Mouse (Mus musculus) ES-E14 (cell line): Measurements from ENCODE around the gene Cers2.

Source experiments
- CHD2 ChIP-seq: IDR thresholded peaks from 2 replicates; pipeline ENCODE4 v1.6.1; 2014; ENCODE audit warnings: mild to moderate bottlenecking, low read depth, low read length, inconsistent platforms
- ZC3H11A ChIP-seq: IDR thresholded peaks from 2 replicates; pipeline ENCODE4 v1.6.1; 2012; ENCODE audit warnings: low read depth, mild to moderate bottlenecking, inconsistent platforms, low read length, borderline replicate concordance
- ZNF384 ChIP-seq: IDR thresholded peaks from 2 replicates; pipeline ENCODE4 v1.6.1; 2012; ENCODE audit warnings: low read depth, low read length, inconsistent platforms

GRCm38 (mm10) chr3:95306244-95306643, 8.3 kb upstream of the Cers2 start:
- no peak for TF ChIP-seq CHD2
- TF ChIP-seq ZC3H11A = no peak
- no peak for TF ChIP-seq ZNF384
